Mouse (Mus musculus) heart, embryonic 16.5 days (tissue): ENCODE results near the gene Tspan14. TPM values are rescaled to one million over a fixed set of nuclear protein-coding genes. Genes with fewer than 3 reads are reported as not detected.

Experiments used
- ATAC-seq: fragments of 200-750 bp; cut with Nextera tagmentation; replicated peaks from 2 replicates; pipeline ENCODE4 v1.8.0; 2017; ENCODE audit warnings: moderate number of reproducible peaks; ENCODE audit not compliant: insufficient read depth, low FRiP score; ENCODE audit errors: extremely low read depth
- H3K27ac ChIP-seq: fragments of 300-500 bp; sonication (generic); 2 replicates; pipeline ENCODE4 v1.5.1; 2014; ENCODE audit warnings: mild to moderate bottlenecking, low read length, control low read depth, moderate library complexity
- H3K27me3 ChIP-seq: fragments of 300-500 bp; sonication (generic); 2 replicates; pipeline ENCODE4 v1.6.1; 2014; ENCODE audit warnings: low read length, mixed read lengths; ENCODE audit not compliant: control insufficient read depth, insufficient read depth
- H3K36me3 ChIP-seq: fragments of 300-500 bp; sonication (generic); 2 replicates; pipeline ENCODE4 v1.6.1; 2014; ENCODE audit not compliant: control insufficient read depth, insufficient read depth
- H3K4me1 ChIP-seq: fragments of 300-500 bp; sonication (generic); 2 replicates; pipeline ENCODE4 v1.6.1; 2014; ENCODE audit warnings: low read length, mixed read lengths; ENCODE audit not compliant: control insufficient read depth, insufficient read depth
- H3K4me2 ChIP-seq: fragments of 300-500 bp; sonication (generic); 2 replicates; pipeline ENCODE4 v1.6.1; 2014; ENCODE audit warnings: low read depth, mild to moderate bottlenecking, control low read depth, low read length
- H3K4me3 ChIP-seq: fragments of 300-500 bp; sonication (generic); 2 replicates; pipeline ENCODE4 v1.5.1; 2014; ENCODE audit warnings: mild to moderate bottlenecking, control low read depth, low read length
- H3K9ac ChIP-seq: fragments of 300-500 bp; sonication (generic); 2 replicates; pipeline ENCODE4 v1.6.1; 2014; ENCODE audit warnings: low read length, control low read depth
- H3K9me3 ChIP-seq: fragments of 300-500 bp; sonication (generic); replicated peaks from 2 replicates; pipeline ENCODE4 v1.6.1; 2016; ENCODE audit warnings: low read length; ENCODE audit not compliant: control insufficient read depth
- WGBS: fragments of 180-500 bp; shearing (Covaris S2); extraction: QIAGEN DNeasy Blood & Tissue Kit; methylation state at CpG from one replicate; pipeline ENCODE4 v1.1.7; 2014; 5-methylcytosine and 5-hydroxymethylcytosine counted together
- polyA plus RNA-seq: library from polyadenylated mRNA; unstranded; fragments of >200 nt; fragmentation: Nextera tagmentation; extraction: Ambion mirVana; gene quantifications from 2 replicates; pipeline ENCODE4 v1.2.1, GENCODE M21; 2015

Gene Tspan14
- polyA plus RNA-seq, 1 experiment from 2014 or later = 46.1 TPM

GRCm38 (mm10) chr14:40985635-40986034 lies 19.0 kb upstream of the Tspan14 start:
- WGBS = 83% methylated on average over 4 of the region's 4 CpGs
- no peaks in the 10 kb centered on the region for H3K36me3 ChIP-seq
- H3K4me3 ChIP-seq = no peak overlapping the region
- no peaks in the 10 kb centered on the region for H3K4me1 ChIP-seq
- ATAC-seq = no peak
- no peak overlapping the region for H3K9ac ChIP-seq
- H3K9me3 ChIP-seq = no peaks in the 10 kb centered on the region
- H3K27me3 ChIP-seq = no peaks in the 10 kb centered on the region
- no peak overlapping the region for H3K4me2 ChIP-seq
- no peak overlapping the region for H3K27ac ChIP-seq

- no peak for ATAC-seq
- Histone ChIP-seq H3K4me1 (peaks cover 5% of the 10 kb centered on the region; the same call in 1 of the 2 replicates), H3K27me3 (no peaks in the 10 kb centered on the region), H3K4me2 (no peak overlapping the region), H3K9ac (no peak overlapping the region), H3K27ac (no peak overlapping the region; the same call in 1 of the 2 replicates), H3K9me3 (no peaks in the 10 kb centered on the region), H3K36me3 (no peaks in the 10 kb centered on the region), H3K4me3 (no peak overlapping the region)
- WGBS = 48% methylated on average over 1 of the region's 1 CpGs
Measured at GRCm38 (mm10) chr14:40979723-40980122, 13.1 kb upstream of the Tspan14 start.

GRCm38 (mm10) chr14:40979002-40979401 lies 12.4 kb upstream of the Tspan14 start:
- no peaks in the 10 kb centered on the region for H3K36me3 ChIP-seq
- peak; percentile 86 for ATAC-seq
- H3K9me3 ChIP-seq = no peaks in the 10 kb centered on the region
- H3K9ac ChIP-seq = no peak overlapping the region
- H3K4me3 ChIP-seq = no peak overlapping the region
- H3K27me3 ChIP-seq = no peaks in the 10 kb centered on the region
- H3K4me1 ChIP-seq = peaks cover 5% of the 10 kb centered on the region; the same call in 1 of the 2 replicates
- no peak overlapping the region for H3K4me2 ChIP-seq
- 37% methylated on average over 4 of the region's 4 CpGs for WGBS
- no peak overlapping the region for H3K27ac ChIP-seq

- ATAC-seq = peak; percentile 46
- Histone ChIP-seq H3K27me3 (no peaks in the 10 kb centered on the region), H3K27ac (no peak overlapping the region), H3K9ac (no peak overlapping the region), H3K4me3 (no peak overlapping the region), H3K36me3 (no peaks in the 10 kb centered on the region), H3K4me1 (peaks cover 5% of the 10 kb centered on the region; the same call in 1 of the 2 replicates), H3K4me2 (no peak overlapping the region), H3K9me3 (no peaks in the 10 kb centered on the region)
- WGBS = 76% methylated on average over 6 of the region's 6 CpGs
Measured at GRCm38 (mm10) chr14:40975127-40975721, 8.6 kb upstream of the Tspan14 start.

GRCm38 (mm10) chr14:40968051-40968450 lies 1.4 kb upstream of the Tspan14 start:
- Histone ChIP-seq H3K27ac (peak overlapping the region; percentile 88; the same call in 1 of the 2 replicates), H3K9ac (no peak overlapping the region), H3K4me3 (no peak overlapping the region), H3K9me3 (no peaks in the 10 kb centered on the region), H3K4me2 (peak overlapping the region; percentile 90; the same call in 1 of the 2 replicates), H3K4me1 (peaks cover 24% of the 10 kb centered on the region), H3K36me3 (no peaks in the 10 kb centered on the region), H3K27me3 (no peaks in the 10 kb centered on the region)
- WGBS = 73% methylated on average over 2 of the region's 2 CpGs
- ATAC-seq = no peak

GRCm38 (mm10) chr14:40967598-40967900 lies 942 bp upstream of the Tspan14 start:
- 8% methylated on average over 6 of the region's 6 CpGs for WGBS
- H3K27ac ChIP-seq = peak overlapping the region; percentile 88
- H3K27me3 ChIP-seq = no peaks in the 10 kb centered on the region
- peaks cover 29% of the 10 kb centered on the region for H3K4me1 ChIP-seq
- H3K9ac ChIP-seq = peak overlapping the region; percentile 74
- H3K4me2 ChIP-seq = peak overlapping the region; percentile 90
- H3K4me3 ChIP-seq = peak overlapping the region; percentile 92
- no peak for ATAC-seq
- no peaks in the 10 kb centered on the region for H3K36me3 ChIP-seq
- H3K9me3 ChIP-seq = no peaks in the 10 kb centered on the region

- ATAC-seq = peak; percentile 95
- under 1% methylated on average over 53 of the region's 62 CpGs for WGBS
Measured at GRCm38 (mm10) chr14:40966862-40967597, 423 bp upstream of the Tspan14 start.

GRCm38 (mm10) chr14:40965507-40966356 lies 875 bp downstream of the Tspan14 start:
- peak; percentile 1; the same call in 1 of the 2 replicates for ATAC-seq
- H3K9ac ChIP-seq = peak overlapping the region; percentile 96
- H3K4me2 ChIP-seq = peak overlapping the region; percentile 76
- H3K4me3 ChIP-seq = peak overlapping the region; percentile 92
- no peaks in the 10 kb centered on the region for H3K9me3 ChIP-seq
- peak overlapping the region; percentile 93 for H3K27ac ChIP-seq
- peaks cover 34% of the 10 kb centered on the region for H3K4me1 ChIP-seq
- H3K36me3 ChIP-seq = no peaks in the 10 kb centered on the region
- 0% methylated on average over 15 of the region's 15 CpGs for WGBS
- H3K27me3 ChIP-seq = no peaks in the 10 kb centered on the region

More at GRCm38 (mm10) chr14:40966862-40967597, 423 bp upstream of the Tspan14 start:
- peak overlapping the region; percentile 93 for H3K27ac ChIP-seq
- no peaks in the 10 kb centered on the region for H3K9me3 ChIP-seq
- peak overlapping the region; percentile 96 for H3K9ac ChIP-seq
- peak overlapping the region; percentile 90 for H3K4me2 ChIP-seq
- no peaks in the 10 kb centered on the region for H3K36me3 ChIP-seq
- no peaks in the 10 kb centered on the region for H3K27me3 ChIP-seq
- peaks cover 33% of the 10 kb centered on the region for H3K4me1 ChIP-seq
- H3K4me3 ChIP-seq = peak overlapping the region; percentile 92
